Comparison of ENCODE assay signal across 39 mouse cellular contexts in the genomic region with DNA sequence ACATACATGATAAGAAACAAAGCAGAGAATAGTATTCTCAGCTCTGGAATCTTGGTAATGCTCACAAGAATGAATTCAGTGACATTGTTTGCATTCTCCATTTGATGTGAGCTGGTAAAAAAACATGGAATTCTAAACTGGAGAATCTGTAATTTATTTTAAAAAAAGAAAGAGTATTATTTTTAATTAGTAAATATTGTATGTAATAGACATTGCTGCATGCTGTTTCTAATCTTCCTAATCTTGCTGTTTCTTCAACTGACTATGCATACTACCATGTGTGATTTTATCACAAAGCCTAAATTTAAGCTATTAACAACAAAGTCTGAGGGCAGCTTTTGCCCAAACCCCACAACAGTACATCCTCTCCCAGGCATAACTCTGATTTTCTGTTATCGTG. TPM values are rescaled to one million over a fixed set of nuclear protein-coding genes. Genes with fewer than 3 reads are reported as not detected.
"Had no signal": no experiment of that assay in that cellular context is flagged by ENCODE, and none has a peak within 500 bp of the region (broad histone marks: within the 10 kb centered on the region; RNA-seq: fewer than 3 reads in every experiment).

Gene Olfr1230 (minus strand): TSS at position 101 of the 400 bp plus-strand sequence.

- H3K27ac ChIP-seq: embryonic facial prominence, embryonic 10.5 days; embryonic facial prominence, embryonic 12.5 days; embryonic facial prominence, embryonic 13.5 days; embryonic facial prominence, embryonic 15.5 days; forebrain, embryonic 10.5 days; forebrain, embryonic 12.5 days; forebrain, embryonic 13.5 days; forebrain, embryonic 15.5 days; gastrocnemius, adult 2 months; heart, adult 2 months; heart, embryonic 10.5 days had no signal

- DNase-seq: cerebellum, adult 9-10 months; cerebellum, adult 9-11 months; cerebellum, postnatal 10 days; cerebellum, postnatal 14 days; cerebellum, postnatal 25 days; cerebellum, postnatal 36 days; embryo, embryonic 11 days; forebrain, postnatal 0 days; gastrocnemius, adult 2 months; gastrocnemius, postnatal 10 days; gastrocnemius, postnatal 14 days; gastrocnemius, postnatal 25 days; gastrocnemius, postnatal 36 days; heart, adult 11 months; heart, adult 18-20 months; heart, adult 2 months had no signal

- H3K4me3 ChIP-seq: embryonic facial prominence, embryonic 10.5 days; embryonic facial prominence, embryonic 12.5 days; embryonic facial prominence, embryonic 13.5 days; embryonic facial prominence, embryonic 15.5 days; erythroblast, embryonic 14.5 days; forebrain, embryonic 10.5 days; forebrain, embryonic 12.5 days; forebrain, embryonic 13.5 days; forebrain, embryonic 15.5 days; gastrocnemius, adult 2 months; heart, adult 2 months; heart, embryonic 10.5 days had no signal

- H3K4me1 ChIP-seq: embryonic facial prominence, embryonic 10.5 days; embryonic facial prominence, embryonic 12.5 days; embryonic facial prominence, embryonic 13.5 days; embryonic facial prominence, embryonic 15.5 days; forebrain, embryonic 10.5 days; forebrain, embryonic 12.5 days; forebrain, embryonic 13.5 days; forebrain, embryonic 15.5 days; heart, embryonic 10.5 days had no signal

RNA-seq across cellular contexts. Expression of gene Olfr1230, which starts in this region (rescaled TPM):
- total RNA-seq: common myeloid progenitor, adult 5-6 weeks; forebrain, postnatal 0 days; gastrocnemius, adult 18-20 months; gastrocnemius, adult 2 months; gastrocnemius, postnatal 10 days; gastrocnemius, postnatal 14 days; gastrocnemius, postnatal 25 days; gastrocnemius, postnatal 36 days; gastrocnemius, postnatal 4 days; granulocyte monocyte progenitor cell, adult 5-6 weeks; heart, adult 18-20 months; heart, adult 2 months; heart, adult 8-10 months had no signal
- polyA plus RNA-seq: cortical plate, adult 2 months; embryonic facial prominence, embryonic 10.5 days; embryonic facial prominence, embryonic 11.5 days; embryonic facial prominence, embryonic 12.5 days; embryonic facial prominence, embryonic 13.5 days; embryonic facial prominence, embryonic 14.5 days; embryonic facial prominence, embryonic 15.5 days; erythroblast, embryonic 14.5 days; forebrain, embryonic 10.5 days; forebrain, embryonic 11.5 days; forebrain, embryonic 12.5 days; forebrain, embryonic 13.5 days; forebrain, embryonic 14.5 days; forebrain, embryonic 15.5 days; forebrain, embryonic 16.5 days; forebrain, postnatal 0 days; frontal cortex, adult 2 months; gonadal fat pad, adult 2 months; heart, adult 2 months; heart, embryonic 10.5 days had no signal
